Mouse (Mus musculus) hindbrain, embryonic 13.5 days (tissue): ENCODE measurements at regions not wholly inside any gene's neighbourhood (a gene's known extent, or its start where the extent isn't known, plus 50 kb on each side); places are given as distances from the start of the nearest gene placed in this dataset.

Source experiments
- ATAC-seq: fragments of 200-750 bp; cut with Nextera tagmentation; 2 replicates; pipeline ENCODE4 v1.8.0; 2017; ENCODE audit warnings: moderate TSS enrichment; ENCODE audit not compliant: low FRiP score
- H3K27ac ChIP-seq: fragments of 300-500 bp; sonication (generic); 2 replicates; pipeline ENCODE4 v1.5.1; 2015; ENCODE audit warnings: inconsistent platforms, mild to moderate bottlenecking, moderate library complexity
- H3K27me3 ChIP-seq: fragments of 300-500 bp; sonication (generic); 2 replicates; pipeline ENCODE4 v1.6.1; 2015; ENCODE audit warnings: mild to moderate bottlenecking, inconsistent platforms
- H3K36me3 ChIP-seq: fragments of 300-500 bp; sonication (generic); 2 replicates; pipeline ENCODE4 v1.6.1; 2015; ENCODE audit warnings: mild to moderate bottlenecking, inconsistent platforms
- H3K4me1 ChIP-seq: fragments of 300-500 bp; sonication (generic); replicated peaks from 2 replicates; pipeline ENCODE4 v1.6.1; 2015; ENCODE audit warnings: inconsistent platforms
- H3K4me2 ChIP-seq: fragments of 300-500 bp; sonication (generic); 2 replicates; pipeline ENCODE4 v1.6.1; 2015; ENCODE audit warnings: inconsistent platforms, mild to moderate bottlenecking, moderate library complexity
- H3K4me3 ChIP-seq: fragments of 300-500 bp; sonication (generic); 2 replicates; pipeline ENCODE4 v1.5.1; 2015; ENCODE audit warnings: mild to moderate bottlenecking, inconsistent platforms
- H3K9ac ChIP-seq: fragments of 300-500 bp; sonication (generic); 2 replicates; pipeline ENCODE4 v1.6.1; 2015; ENCODE audit warnings: mild to moderate bottlenecking, inconsistent platforms
- H3K9me3 ChIP-seq: fragments of 300-500 bp; sonication (generic); 2 replicates; pipeline ENCODE4 v1.6.1; 2016; ENCODE audit warnings: inconsistent platforms
- WGBS: fragments of 180-500 bp; shearing (Covaris S2); methylation state at CpG from one replicate; pipeline ENCODE4 v1.1.7; 2015; 5-methylcytosine and 5-hydroxymethylcytosine counted together

DNA sequence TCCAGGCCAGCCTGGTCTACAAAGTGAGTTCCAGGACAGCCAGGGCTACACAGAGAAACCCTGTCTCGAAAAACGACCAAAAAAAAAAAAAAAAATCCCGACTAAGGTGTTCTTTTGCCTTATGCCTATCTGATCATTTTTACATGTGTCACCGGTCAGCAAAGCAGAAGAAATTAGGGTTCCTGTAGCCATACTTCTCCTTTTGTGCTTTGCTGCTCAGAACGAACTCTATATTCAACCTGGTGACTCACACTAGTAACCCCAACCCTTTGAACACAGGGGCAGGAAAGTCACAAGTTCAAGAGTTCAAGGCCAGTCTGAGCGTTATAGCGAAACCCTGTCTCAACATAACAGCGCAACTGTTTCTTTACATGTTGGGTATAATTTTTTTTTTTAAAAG lies 108.7 kb upstream of the Tbc1d5 start:
- no peak overlapping the region for H3K4me3 ChIP-seq
- ATAC-seq = no peak
- WGBS = 89% methylated on average over 8 of the region's 8 CpGs
- H3K9me3 ChIP-seq = no peaks in the 10 kb centered on the region
- no peak overlapping the region for H3K27ac ChIP-seq
- H3K4me2 ChIP-seq = no peak overlapping the region
- no peaks in the 10 kb centered on the region for H3K27me3 ChIP-seq
- no peaks in the 10 kb centered on the region for H3K36me3 ChIP-seq
- no peaks in the 10 kb centered on the region for H3K4me1 ChIP-seq
- no peak overlapping the region for H3K9ac ChIP-seq

DNA sequence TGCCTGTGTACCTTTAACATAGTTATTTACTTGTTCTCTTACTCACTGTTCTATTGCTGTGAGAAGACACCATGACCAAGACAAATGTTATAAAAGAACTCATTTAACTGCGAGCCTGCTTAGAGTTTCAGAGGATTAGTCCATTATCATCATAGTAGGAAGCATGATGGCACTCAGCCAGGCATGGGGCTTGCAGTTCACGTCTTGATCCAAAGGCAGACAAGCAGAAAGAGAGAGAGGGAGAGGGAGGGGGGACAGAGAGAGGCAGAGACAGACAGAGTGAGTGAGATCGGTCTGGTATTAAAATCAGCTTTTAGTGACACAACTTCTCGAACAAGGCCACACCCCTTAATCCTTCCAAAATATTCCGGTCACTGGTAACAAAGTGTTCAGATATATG lies 106.2 kb upstream of the Tbc1d5 start:
- Histone ChIP-seq H3K27me3 (no peaks in the 10 kb centered on the region), H3K4me2 (no peak overlapping the region), H3K36me3 (no peaks in the 10 kb centered on the region), H3K4me3 (no peak overlapping the region), H3K4me1 (no peaks in the 10 kb centered on the region), H3K9ac (no peak overlapping the region), H3K9me3 (no peaks in the 10 kb centered on the region), H3K27ac (no peak overlapping the region)
- 67% methylated on average over 5 of the region's 5 CpGs for WGBS
- ATAC-seq = no peak

DNA sequence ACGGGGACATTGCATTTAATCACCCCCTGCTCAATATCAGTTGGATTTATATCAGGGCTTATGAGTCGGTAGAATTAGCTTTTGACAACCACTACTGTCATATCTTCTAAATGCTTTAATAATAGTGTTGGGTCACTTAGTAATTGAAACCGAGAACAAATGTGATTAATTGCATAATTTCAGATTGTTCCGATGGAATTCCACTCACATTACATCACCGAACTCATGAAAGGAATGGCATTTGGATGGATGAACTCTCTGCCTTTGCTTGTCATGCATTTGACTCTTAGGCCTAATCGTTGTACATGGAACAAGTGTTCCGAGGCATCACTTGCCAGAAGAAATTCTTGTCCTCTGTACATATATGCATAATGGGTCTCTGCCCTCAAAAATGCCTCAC lies 99.6 kb upstream of the Tbc1d5 start:
- Histone ChIP-seq H3K36me3 (no peaks in the 10 kb centered on the region), H3K4me1 (no peaks in the 10 kb centered on the region), H3K9me3 (no peaks in the 10 kb centered on the region), H3K27ac (no peak overlapping the region), H3K4me2 (no peak overlapping the region), H3K9ac (no peak overlapping the region), H3K27me3 (no peaks in the 10 kb centered on the region), H3K4me3 (no peak overlapping the region)
- WGBS = 69% methylated on average over 7 of the region's 7 CpGs
- ATAC-seq = no peak

DNA sequence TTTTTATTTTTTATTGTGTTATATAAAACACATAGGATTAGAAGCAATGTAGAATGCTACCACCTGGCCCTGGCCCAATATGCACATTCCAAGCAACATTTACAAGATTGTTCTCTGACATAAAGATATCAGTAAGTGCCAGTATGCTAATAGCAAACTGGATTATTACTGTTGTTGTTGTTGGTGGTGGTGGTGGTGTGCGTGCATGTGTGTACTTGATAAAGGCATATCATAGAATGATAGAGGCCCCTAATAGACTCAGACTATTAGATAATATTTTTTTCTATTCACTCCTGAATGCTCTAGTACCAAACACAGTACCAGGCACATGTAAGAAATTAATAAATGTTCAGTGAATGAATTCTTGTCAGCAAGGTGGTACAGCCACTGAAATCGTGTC lies 98.9 kb upstream of the Tbc1d5 start:
- Histone ChIP-seq H3K4me1 (no peaks in the 10 kb centered on the region), H3K9me3 (no peaks in the 10 kb centered on the region), H3K9ac (no peak overlapping the region), H3K4me3 (no peak overlapping the region), H3K36me3 (no peaks in the 10 kb centered on the region), H3K4me2 (no peak overlapping the region), H3K27ac (no peak overlapping the region), H3K27me3 (no peaks in the 10 kb centered on the region)
- ATAC-seq = no peak
- WGBS = 85% methylated on average over 2 of the region's 2 CpGs

DNA sequence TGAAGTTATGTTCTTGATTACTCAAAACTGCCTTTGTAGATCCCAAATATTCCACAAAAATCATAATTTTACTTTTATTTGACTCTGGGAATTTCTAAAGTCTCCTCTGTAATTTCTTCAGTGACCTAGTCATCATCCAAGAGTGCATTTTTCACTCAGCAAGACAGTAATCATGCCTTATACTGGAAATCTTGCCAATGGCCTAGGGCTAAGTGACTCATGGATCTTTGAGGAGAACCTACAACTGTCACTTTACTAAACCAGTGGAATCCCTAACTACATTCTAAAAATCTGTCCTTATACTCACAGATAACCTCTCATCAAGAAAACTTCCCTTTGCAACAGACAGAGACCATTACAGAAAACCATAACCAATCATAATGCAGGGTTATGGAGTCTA lies 98.0 kb upstream of the Tbc1d5 start:
- H3K4me3 ChIP-seq = no peak overlapping the region
- ATAC-seq = no peak
- no peaks in the 10 kb centered on the region for H3K4me1 ChIP-seq

DNA sequence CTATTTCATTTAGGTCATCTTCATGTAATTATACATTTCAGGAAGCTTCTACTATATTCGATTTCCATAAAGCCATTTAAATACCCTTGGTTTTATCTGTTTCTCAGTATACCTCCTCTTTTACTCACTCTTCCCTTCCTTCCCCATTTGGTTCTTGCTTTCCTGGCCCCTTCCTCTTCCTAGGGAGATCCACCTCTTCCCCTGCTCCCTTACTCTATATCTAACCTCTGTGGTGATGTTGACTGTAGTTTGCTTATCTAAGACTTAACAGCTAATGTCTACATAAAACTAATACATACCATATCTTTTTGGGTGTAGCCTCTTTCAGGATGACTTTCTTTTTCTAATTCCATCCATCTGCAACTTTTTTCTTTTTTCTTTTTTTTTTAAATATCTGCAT lies 92.9 kb upstream of the Tbc1d5 start:
- no peak for ATAC-seq
- H3K27ac ChIP-seq = no peak overlapping the region
- no peak overlapping the region for H3K4me2 ChIP-seq
- no peaks in the 10 kb centered on the region for H3K4me1 ChIP-seq
- no peak overlapping the region for H3K4me3 ChIP-seq
- no peaks in the 10 kb centered on the region for H3K36me3 ChIP-seq
- WGBS = 97% methylated on average over 1 of the region's 1 CpGs
- H3K27me3 ChIP-seq = no peaks in the 10 kb centered on the region
- H3K9ac ChIP-seq = no peak overlapping the region
- H3K9me3 ChIP-seq = no peaks in the 10 kb centered on the region

More for the DNA sequence above, 98.0 kb upstream of the Tbc1d5 start:
- no peak overlapping the region for H3K9ac ChIP-seq
- no peaks in the 10 kb centered on the region for H3K9me3 ChIP-seq
- H3K36me3 ChIP-seq = no peaks in the 10 kb centered on the region
- H3K4me2 ChIP-seq = no peak overlapping the region
- H3K27ac ChIP-seq = no peak overlapping the region
- H3K27me3 ChIP-seq = no peaks in the 10 kb centered on the region

DNA sequence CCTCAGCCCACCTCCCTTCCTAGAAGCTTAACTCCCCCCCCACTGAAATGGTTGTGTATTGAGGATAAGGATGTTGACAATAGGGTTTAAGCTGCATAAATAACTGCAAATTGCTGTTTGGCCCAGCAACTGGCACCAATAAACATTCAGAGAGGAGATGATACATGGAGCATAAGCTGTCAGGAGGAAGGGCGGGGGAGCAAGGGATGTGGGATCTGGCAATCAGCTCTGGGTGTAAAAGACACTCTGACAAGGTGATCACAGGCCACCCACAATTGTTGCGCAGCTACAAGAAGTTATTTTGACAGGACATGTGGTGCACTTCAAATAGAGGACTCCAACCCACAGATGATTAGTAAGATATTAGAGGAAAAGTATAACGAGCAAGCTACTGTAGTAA lies 83.8 kb upstream of the Tbc1d5 start:
- Histone ChIP-seq H3K4me3 (no peak overlapping the region), H3K36me3 (no peaks in the 10 kb centered on the region), H3K9ac (no peak overlapping the region), H3K27ac (no peak overlapping the region), H3K4me2 (no peak overlapping the region), H3K9me3 (no peaks in the 10 kb centered on the region), H3K4me1 (no peaks in the 10 kb centered on the region), H3K27me3 (no peaks in the 10 kb centered on the region)
- no peak for ATAC-seq
- 53% methylated on average over 3 of the region's 3 CpGs for WGBS

DNA sequence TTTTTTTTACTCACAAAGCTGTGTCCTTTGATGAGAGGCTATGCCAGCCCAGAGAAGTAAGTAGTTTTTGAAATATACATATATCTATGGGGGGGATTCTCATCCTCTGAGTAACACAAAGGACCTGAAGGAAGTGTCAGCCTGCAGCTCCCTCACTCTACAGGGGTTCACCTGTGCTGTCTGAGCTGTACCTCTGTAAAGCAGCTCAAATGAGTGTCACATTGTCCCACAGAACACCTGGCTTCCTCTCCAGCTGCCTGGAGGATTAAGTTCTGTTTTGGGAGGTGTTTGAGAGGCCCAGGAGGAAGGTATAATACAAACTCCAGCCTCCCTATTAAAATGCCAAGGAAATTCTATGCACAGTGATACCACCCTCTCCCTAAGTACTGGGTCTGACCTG lies 83.3 kb upstream of the Tbc1d5 start:
- Histone ChIP-seq H3K4me1 (no peaks in the 10 kb centered on the region), H3K4me2 (no peak overlapping the region), H3K4me3 (no peak overlapping the region), H3K36me3 (no peaks in the 10 kb centered on the region), H3K9me3 (no peaks in the 10 kb centered on the region), H3K9ac (no peak overlapping the region), H3K27me3 (no peaks in the 10 kb centered on the region), H3K27ac (no peak overlapping the region)
- ATAC-seq = no peak

DNA sequence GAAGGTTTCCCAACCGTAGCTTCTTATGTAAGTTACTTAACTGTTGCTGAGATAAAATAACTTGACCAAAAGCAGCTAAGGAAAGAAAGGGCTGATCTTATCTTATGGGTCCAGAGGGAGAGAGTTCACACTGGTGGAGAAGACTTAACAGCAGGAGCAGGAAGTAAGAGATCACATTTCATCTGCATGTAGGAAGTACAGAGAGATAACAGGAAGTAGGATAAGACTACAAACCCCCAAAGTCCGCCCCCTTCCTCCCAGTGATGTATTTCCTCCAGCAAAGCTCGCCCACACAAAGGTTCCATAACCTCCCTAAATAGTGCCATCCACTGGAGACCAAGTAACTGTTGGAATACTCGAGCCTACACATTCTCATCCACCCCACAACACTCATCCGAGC lies 79.2 kb upstream of the Tbc1d5 start:
- WGBS = 88% methylated on average over 5 of the region's 5 CpGs
- no peak overlapping the region for H3K4me3 ChIP-seq
- H3K9ac ChIP-seq = no peak overlapping the region
- H3K27ac ChIP-seq = no peak overlapping the region
- no peaks in the 10 kb centered on the region for H3K27me3 ChIP-seq
- no peak overlapping the region for H3K4me2 ChIP-seq
- H3K36me3 ChIP-seq = no peaks in the 10 kb centered on the region
- H3K4me1 ChIP-seq = no peaks in the 10 kb centered on the region
- ATAC-seq = no peak
- H3K9me3 ChIP-seq = no peaks in the 10 kb centered on the region

DNA sequence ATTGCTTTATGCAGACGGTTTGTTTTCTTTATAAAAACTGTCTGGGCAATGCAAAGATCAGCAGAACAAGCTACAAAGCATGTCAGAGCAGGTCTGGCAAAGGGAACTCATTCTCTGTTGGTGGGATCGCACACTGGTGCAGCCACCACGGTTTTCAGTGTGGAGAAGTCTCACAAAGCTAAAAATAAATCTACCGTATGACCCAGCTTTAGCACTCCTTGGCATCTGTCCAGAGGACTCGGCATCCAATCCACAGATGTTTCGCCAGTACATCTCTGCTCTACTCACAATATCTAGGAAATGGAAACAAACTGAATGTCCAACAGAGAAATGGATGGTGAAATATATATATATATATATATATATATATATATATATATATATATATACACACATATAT lies 69.4 kb upstream of the Tbc1d5 start:
- Histone ChIP-seq H3K27me3 (no peaks in the 10 kb centered on the region), H3K36me3 (no peaks in the 10 kb centered on the region), H3K27ac (no peak overlapping the region), H3K4me2 (no peak overlapping the region), H3K9me3 (no peaks in the 10 kb centered on the region), H3K9ac (no peak overlapping the region), H3K4me1 (no peaks in the 10 kb centered on the region), H3K4me3 (no peak overlapping the region)
- no peak for ATAC-seq
- 79% methylated on average over 6 of the region's 6 CpGs for WGBS

DNA sequence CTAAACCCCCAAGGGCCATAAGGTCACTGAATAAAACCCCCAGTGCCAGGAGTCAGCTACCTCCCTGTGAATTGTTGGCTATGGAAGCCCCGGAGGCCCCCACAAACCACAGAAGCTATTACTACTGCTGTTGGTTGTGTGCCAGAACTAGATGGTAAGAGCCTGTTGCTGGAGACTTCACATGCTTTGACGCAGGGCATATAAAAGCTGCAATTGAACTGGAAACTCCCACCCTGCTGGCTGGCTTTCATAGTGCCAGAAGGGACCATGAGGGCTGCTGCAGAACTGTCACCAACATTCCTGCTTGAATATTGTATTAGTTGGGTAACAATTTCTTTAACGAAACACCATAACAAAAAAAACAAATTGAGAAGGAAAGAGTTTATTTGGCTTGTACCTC lies 66.9 kb upstream of the Tbc1d5 start:
- H3K4me1 ChIP-seq = no peaks in the 10 kb centered on the region
- no peak overlapping the region for H3K9ac ChIP-seq
- no peak overlapping the region for H3K4me3 ChIP-seq
- H3K9me3 ChIP-seq = no peaks in the 10 kb centered on the region
- H3K4me2 ChIP-seq = no peak overlapping the region
- H3K36me3 ChIP-seq = no peaks in the 10 kb centered on the region
- H3K27me3 ChIP-seq = no peaks in the 10 kb centered on the region
- ATAC-seq = no peak
- 86% methylated on average over 3 of the region's 3 CpGs for WGBS
- no peak overlapping the region for H3K27ac ChIP-seq

DNA sequence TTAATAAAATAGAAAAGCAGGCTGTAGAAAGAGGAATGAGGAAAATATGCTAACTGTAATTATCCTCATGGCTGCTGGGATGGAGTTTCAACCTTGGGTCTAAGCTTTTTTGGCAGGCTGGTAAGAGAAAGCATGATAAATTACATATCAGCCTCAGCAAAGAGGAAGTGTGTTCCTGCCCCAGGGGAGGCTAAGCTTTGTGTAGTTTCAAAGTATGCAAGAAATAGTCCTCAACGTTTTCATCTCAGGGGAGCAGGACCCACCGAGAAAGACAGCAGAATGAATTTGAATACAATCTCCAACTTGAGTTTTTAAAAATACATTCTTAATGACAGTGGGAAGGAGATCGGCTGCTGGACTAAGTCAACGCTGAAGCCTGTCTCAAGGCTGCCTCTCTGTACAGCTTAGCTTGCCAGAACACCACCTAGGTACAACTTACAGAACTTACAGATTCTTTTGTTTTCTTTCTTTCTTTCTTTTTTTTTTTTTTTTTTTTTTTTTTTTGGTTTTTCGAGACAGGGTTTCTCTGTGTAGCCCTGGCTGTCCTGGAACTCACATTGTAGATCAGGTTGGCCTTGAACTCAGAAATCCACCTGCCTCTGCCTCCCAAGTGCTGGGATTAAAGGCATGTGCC lies 61.3 kb upstream of the Tbc1d5 start:
- WGBS = 71% methylated on average over 5 of the region's 5 CpGs
- no peak for ATAC-seq
- no peaks in the 10 kb centered on the region for H3K36me3 ChIP-seq

DNA sequence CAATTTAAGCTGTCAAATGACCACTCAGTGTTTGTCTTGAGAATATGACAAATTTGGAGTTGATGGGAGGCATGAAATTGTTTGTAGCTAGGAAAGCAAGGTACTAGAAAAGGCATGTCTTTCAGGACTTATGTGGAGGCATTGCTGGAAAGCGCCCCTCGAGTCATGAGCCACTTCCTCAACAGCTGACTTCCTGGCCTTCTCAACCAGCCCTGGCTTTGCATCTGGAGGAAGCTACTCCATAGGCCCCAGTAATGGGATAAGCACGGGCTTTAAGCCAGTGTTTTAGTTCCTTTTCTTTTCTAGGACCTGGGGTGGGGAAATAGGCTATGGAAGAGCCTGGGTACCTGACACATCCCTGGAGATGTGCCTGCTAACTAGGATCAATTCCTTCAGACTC lies 60.3 kb upstream of the Tbc1d5 start:
- H3K27me3 ChIP-seq = no peaks in the 10 kb centered on the region
- no peaks in the 10 kb centered on the region for H3K9me3 ChIP-seq
- H3K36me3 ChIP-seq = no peaks in the 10 kb centered on the region
- H3K9ac ChIP-seq = no peak overlapping the region
- H3K4me3 ChIP-seq = no peak overlapping the region
- ATAC-seq = no peak
- H3K4me1 ChIP-seq = no peaks in the 10 kb centered on the region
- H3K4me2 ChIP-seq = no peak overlapping the region
- H3K27ac ChIP-seq = no peak overlapping the region
- WGBS = 79% methylated on average over 3 of the region's 3 CpGs

More for the DNA sequence above, 61.3 kb upstream of the Tbc1d5 start:
- Histone ChIP-seq H3K9ac (no peak overlapping the region), H3K4me2 (no peak overlapping the region), H3K27me3 (no peaks in the 10 kb centered on the region), H3K9me3 (no peaks in the 10 kb centered on the region), H3K4me1 (no peaks in the 10 kb centered on the region), H3K27ac (no peak overlapping the region), H3K4me3 (no peak overlapping the region)
